Mouse (Mus musculus) mouse trophoblast stem cell (cell line): Measurements from ENCODE around the gene Sctr.

Experiments used
- in situ Hi-C, 2 experiments: fragments of 300-500 bp; cut with MseI, MboI; formaldehyde crosslinking; loops; 2 replicates in 1 of 2; 3 replicates in 1 of 2; pipeline ENCODE4 v1.15.1; 2025

Sctr gene

GRCm38 (mm10) chr1:120006844-120007790 lies at the start of gene Sctr:
Sctr (plus strand) TSS chr1:120006894.
- in situ Hi-C loops, result no loop called here

- in situ Hi-C loops, result no loop called here
Observed at GRCm38 (mm10) chr1:119957716-119958222, 48.9 kb upstream of the Sctr start.

- in situ Hi-C loops, result no loop called here
Observed at GRCm38 (mm10) chr1:119959464-119959863, 47.2 kb upstream of the Sctr start.

GRCm38 (mm10) chr1:119959920-119960319 lies 46.8 kb upstream of the Sctr start:
- in situ Hi-C loops, result no loop called here

- in situ Hi-C loops, result no loop called here
Observed at GRCm38 (mm10) chr1:119965804-119966514, 40.7 kb upstream of the Sctr start.

GRCm38 (mm10) chr1:119973117-119973516 lies 33.6 kb upstream of the Sctr start:
- in situ Hi-C loops, result no loop called here

GRCm38 (mm10) chr1:119975141-119975540 lies 31.6 kb upstream of the Sctr start:
- in situ Hi-C loops, result no loop called here

GRCm38 (mm10) chr1:119986555-119986954 lies 20.1 kb upstream of the Sctr start:
- in situ Hi-C loops, result no loop called here

GRCm38 (mm10) chr1:119996798-119997581 lies 9.7 kb upstream of the Sctr start, which contains the start of gene Cfap221:
Cfap221 (minus strand) TSS chr1:119997234.
- in situ Hi-C loops, result no loop called here

GRCm38 (mm10) chr1:119997644-119998043 lies 9.1 kb upstream of the Sctr start:
- in situ Hi-C loops, result no loop called here

GRCm38 (mm10) chr1:120007851-120008588 lies 1.3 kb downstream of the Sctr start:
- in situ Hi-C loops, result no loop called here

GRCm38 (mm10) chr1:120012638-120013037 lies 5.9 kb downstream of the Sctr start:
- in situ Hi-C loops, result no loop called here

- in situ Hi-C loops, result no loop called here
Observed at GRCm38 (mm10) chr1:120013111-120013510, 6.4 kb downstream of the Sctr start.

- in situ Hi-C loops, result no loop called here
Observed at GRCm38 (mm10) chr1:120016240-120016639, 9.5 kb downstream of the Sctr start.

- in situ Hi-C loops, result no loop called here
Observed at GRCm38 (mm10) chr1:120018900-120019299, 12.2 kb downstream of the Sctr start.

- in situ Hi-C loops, result no loop called here
Observed at GRCm38 (mm10) chr1:120019428-120019827, 12.7 kb downstream of the Sctr start.

GRCm38 (mm10) chr1:120020322-120020897 lies 13.7 kb downstream of the Sctr start:
- in situ Hi-C loops, result loop anchor here in 1 of 2 experiments (10.0 kb wide), 1 partner anchor 134 kb away; no protein-coding TSS in a partner anchor

- in situ Hi-C loops, result loop anchor here in 1 of 2 experiments (10.0 kb wide), 1 partner anchor 133 kb away; no protein-coding TSS in a partner anchor
Observed at GRCm38 (mm10) chr1:120021951-120022350, 15.3 kb downstream of the Sctr start.

GRCm38 (mm10) chr1:120024331-120025049 lies 17.8 kb downstream of the Sctr start:
- in situ Hi-C loops, result loop anchor here in 1 of 2 experiments (10.0 kb wide), 1 partner anchor 130 kb away; no protein-coding TSS in a partner anchor
